Mouse (Mus musculus): ENCODE data around the gene Araf. TPM values are rescaled to one million over a fixed set of nuclear protein-coding genes. Genes with fewer than 3 reads are reported as not detected.

The Araf gene
- total and polyA plus RNA-seq, 3 experiments: 44.8 to 189 (median 56.9) TPM

DNA sequence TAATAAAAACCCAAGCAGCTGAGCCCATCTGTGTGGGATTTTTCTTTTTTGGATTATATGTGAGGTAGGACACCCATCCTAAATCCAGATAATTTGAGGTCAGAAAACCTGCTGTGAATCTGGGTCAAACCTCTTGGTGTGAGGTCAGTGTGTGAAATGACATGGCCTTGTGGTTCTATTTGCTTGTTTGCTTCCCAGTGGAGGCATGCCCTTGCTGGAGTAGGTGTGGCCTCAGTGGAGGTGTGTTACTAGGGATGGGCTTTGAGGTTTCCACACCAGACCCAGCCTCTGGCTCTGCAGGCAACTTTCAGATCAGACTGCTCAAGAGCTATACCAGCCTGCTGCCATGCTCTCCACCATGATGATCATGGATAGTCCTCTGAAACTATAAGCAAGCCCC, 20.0 kb upstream of the Araf start:
- H3K9me3 ChIP-seq (replicated peaks): no peaks in the 10 kb centered on the region
- H3K27me3 ChIP-seq (ENCODE audit: insufficient read depth, low read length): no peaks in the 10 kb centered on the region
- H3K4me1 ChIP-seq (ENCODE audit: insufficient read depth, low read depth, low read length): no peaks in the 10 kb centered on the region
- no peaks in the 10 kb centered on the region for H3K36me3 ChIP-seq (replicated peaks)
- TF ChIP-seq CTCF (IDR thresholded peaks at IDR 0.05; ENCODE audit: low read depth, low read length) (no peak), TAL1 (conservative IDR thresholded peaks at IDR 0.05; ENCODE audit: low read depth, low read length) (no peak), GATA2 (IDR thresholded peaks at IDR 0.05; ENCODE audit: borderline replicate concordance, low read depth, low read length) (no peak), GATA1 (IDR thresholded peaks at IDR 0.05; ENCODE audit: borderline replicate concordance, low read length) (no peak), POLR2AphosphoS5 (IDR thresholded peaks at IDR 0.05; ENCODE audit: insufficient replicate concordance, low read depth, low read length) (no peak)
- H3K4me3 ChIP-seq (ENCODE audit: low read depth, low read length): no peak overlapping the region
- ATAC-seq (ENCODE audit: extremely low read depth, insufficient number of reproducible peaks, low FRiP score, poor library complexity, severe bottlenecking): no peak
- DNase-seq (ENCODE audit: low spot score): no peak

DNA sequence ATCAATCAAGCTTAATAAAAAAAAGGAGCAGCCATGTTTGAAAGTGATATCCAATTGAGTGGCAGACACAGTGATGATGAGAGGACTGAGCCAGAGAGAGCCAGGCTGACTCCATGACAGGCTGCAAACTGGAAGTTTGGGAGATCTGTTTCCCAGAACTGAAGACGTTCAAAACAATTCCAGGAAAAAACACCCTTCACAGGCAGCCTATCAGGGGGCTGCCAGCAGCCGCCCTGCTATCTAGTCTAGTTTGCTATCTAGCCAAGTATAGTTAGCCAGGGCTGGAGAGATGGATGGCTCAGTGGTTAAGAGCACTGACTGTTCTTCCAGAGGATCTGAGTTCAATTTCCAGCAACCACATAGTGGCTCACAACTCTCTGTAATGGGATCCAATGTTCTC, 10.3 kb upstream of the Araf start:
- Histone ChIP-seq H3K9me3 (replicated peaks) (no peaks in the 10 kb centered on the region), H3K36me3 (replicated peaks) (no peaks in the 10 kb centered on the region), H3K4me3 (ENCODE audit: low read depth, low read length) (no peak overlapping the region), H3K27me3 (ENCODE audit: insufficient read depth, low read length) (no peaks in the 10 kb centered on the region), H3K4me1 (ENCODE audit: insufficient read depth, low read depth, low read length) (peaks cover 6% of the 10 kb centered on the region; the same call in 1 of the 2 replicates)
- TF ChIP-seq CTCF (IDR thresholded peaks at IDR 0.05; ENCODE audit: low read depth, low read length): no peak
- TF ChIP-seq TAL1 (conservative IDR thresholded peaks at IDR 0.05; ENCODE audit: low read depth, low read length): no peak
- TF ChIP-seq POLR2AphosphoS5 (IDR thresholded peaks at IDR 0.05; ENCODE audit: insufficient replicate concordance, low read depth, low read length): no peak
- TF ChIP-seq GATA2 (IDR thresholded peaks at IDR 0.05; ENCODE audit: borderline replicate concordance, low read depth, low read length): no peak
- TF ChIP-seq GATA1 (IDR thresholded peaks at IDR 0.05; ENCODE audit: borderline replicate concordance, low read length): no peak
- ATAC-seq (ENCODE audit: extremely low read depth, insufficient number of reproducible peaks, low FRiP score, poor library complexity, severe bottlenecking): no peak
- DNase-seq (ENCODE audit: low spot score): no peak

DNA sequence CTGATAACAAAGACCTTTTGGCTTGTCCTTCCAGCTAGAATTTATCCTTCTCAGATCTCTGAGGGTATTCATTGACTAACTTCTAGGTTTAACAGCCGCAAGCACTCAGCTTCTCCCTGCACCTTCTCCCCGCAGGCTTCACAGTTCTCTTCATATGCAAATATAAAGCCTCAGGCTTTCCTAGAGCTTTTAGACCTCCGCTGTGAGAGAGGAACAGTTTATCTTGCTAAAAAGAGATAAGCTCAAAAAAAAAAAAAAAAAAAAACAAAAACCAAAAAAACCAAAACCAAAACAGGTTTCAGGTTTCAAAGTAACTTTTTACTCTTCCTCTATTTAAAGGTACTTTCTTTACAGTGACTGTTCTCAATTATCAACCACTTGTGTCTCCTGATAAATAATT, 5.2 kb upstream of the Araf start:
- ATAC-seq (ENCODE audit: extremely low read depth, insufficient number of reproducible peaks, low FRiP score, poor library complexity, severe bottlenecking): no peak; the same call in 1 of the 2 replicates
- no peaks in the 10 kb centered on the region for H3K36me3 ChIP-seq (replicated peaks)
- no peaks in the 10 kb centered on the region for H3K27me3 ChIP-seq (ENCODE audit: insufficient read depth, low read length)
- no peaks in the 10 kb centered on the region for H3K9me3 ChIP-seq (replicated peaks)
- no peak for DNase-seq (ENCODE audit: low spot score)
- no peak for TF ChIP-seq GATA1 (IDR thresholded peaks at IDR 0.05; ENCODE audit: borderline replicate concordance, low read length)
- TF ChIP-seq CTCF (IDR thresholded peaks at IDR 0.05; ENCODE audit: low read depth, low read length): no peak
- no peak for TF ChIP-seq TAL1 (conservative IDR thresholded peaks at IDR 0.05; ENCODE audit: low read depth, low read length)
- no peak for TF ChIP-seq GATA2 (IDR thresholded peaks at IDR 0.05; ENCODE audit: borderline replicate concordance, low read depth, low read length)
- TF ChIP-seq POLR2AphosphoS5 (IDR thresholded peaks at IDR 0.05; ENCODE audit: insufficient replicate concordance, low read depth, low read length): no peak
- H3K4me1 ChIP-seq (ENCODE audit: insufficient read depth, low read depth, low read length): peaks cover 3% of the 10 kb centered on the region; the same call in 1 of the 2 replicates
- H3K4me3 ChIP-seq (ENCODE audit: low read depth, low read length): no peak overlapping the region

DNA sequence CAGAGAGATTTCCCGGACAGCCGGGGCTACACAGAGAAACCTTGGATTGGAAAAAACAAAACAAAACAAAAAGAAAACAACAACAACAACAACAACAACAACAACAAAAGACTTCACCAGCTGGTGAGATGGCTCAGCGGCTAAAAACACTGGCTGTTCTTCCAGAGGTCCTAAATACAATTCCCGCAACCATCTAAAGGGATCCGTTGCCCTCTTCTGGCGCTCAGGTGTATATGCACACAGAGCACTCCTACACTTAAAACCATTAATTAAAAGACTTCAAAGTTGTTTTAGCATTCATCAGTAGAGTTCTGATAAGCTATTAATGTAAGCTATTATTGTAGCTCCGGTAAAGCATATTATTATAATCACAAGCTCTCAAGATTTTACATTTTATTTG, 4.4 kb upstream of the Araf start:
- H3K27me3 ChIP-seq (ENCODE audit: insufficient read depth, low read length): no peaks in the 10 kb centered on the region
- no peak for DNase-seq (ENCODE audit: low spot score)
- H3K4me3 ChIP-seq (ENCODE audit: low read depth, low read length): no peak overlapping the region
- no peaks in the 10 kb centered on the region for H3K36me3 ChIP-seq (replicated peaks)
- TF ChIP-seq GATA2 (IDR thresholded peaks at IDR 0.05; ENCODE audit: borderline replicate concordance, low read depth, low read length): no peak
- no peak for TF ChIP-seq POLR2AphosphoS5 (IDR thresholded peaks at IDR 0.05; ENCODE audit: insufficient replicate concordance, low read depth, low read length)
- no peak for TF ChIP-seq TAL1 (conservative IDR thresholded peaks at IDR 0.05; ENCODE audit: low read depth, low read length)
- TF ChIP-seq CTCF (IDR thresholded peaks at IDR 0.05; ENCODE audit: low read depth, low read length): no peak
- TF ChIP-seq GATA1 (IDR thresholded peaks at IDR 0.05; ENCODE audit: borderline replicate concordance, low read length): no peak
- no peaks in the 10 kb centered on the region for H3K9me3 ChIP-seq (replicated peaks)
- ATAC-seq (ENCODE audit: extremely low read depth, insufficient number of reproducible peaks, low FRiP score, poor library complexity, severe bottlenecking): no peak
- 0 out of 2 replicates have a peak, but pooled peaks cover 2% of the 10 kb centered on the region for H3K4me1 ChIP-seq (ENCODE audit: insufficient read depth, low read depth, low read length)

DNA sequence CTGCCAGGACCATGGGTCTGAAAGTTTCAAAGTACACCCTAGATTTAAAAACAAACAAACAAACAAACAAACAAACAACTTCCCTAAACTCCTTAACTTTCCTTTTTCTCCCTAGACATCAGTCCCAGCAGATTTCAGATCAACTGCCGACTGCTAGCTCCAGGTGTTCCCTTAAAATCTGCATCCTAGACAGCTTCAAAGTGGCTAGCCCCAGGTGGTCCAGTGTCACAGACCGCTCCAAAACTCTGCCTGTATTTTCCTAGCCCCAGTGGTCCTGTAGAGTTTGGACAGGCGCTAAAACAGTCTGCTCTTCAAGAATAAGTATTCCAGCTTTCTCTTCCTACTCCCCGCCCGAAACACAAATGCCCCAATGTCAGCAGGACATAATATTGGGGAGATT, 3.4 kb upstream of the Araf start:
- Histone ChIP-seq H3K27me3 (ENCODE audit: insufficient read depth, low read length) (no peaks in the 10 kb centered on the region), H3K4me3 (ENCODE audit: low read depth, low read length) (no peak overlapping the region), H3K36me3 (replicated peaks) (no peaks in the 10 kb centered on the region), H3K9me3 (replicated peaks) (no peaks in the 10 kb centered on the region), H3K4me1 (ENCODE audit: insufficient read depth, low read depth, low read length) (0 out of 2 replicates have a peak, but pooled peaks cover 6% of the 10 kb centered on the region)
- TF ChIP-seq POLR2AphosphoS5 (IDR thresholded peaks at IDR 0.05; ENCODE audit: insufficient replicate concordance, low read depth, low read length) (no peak), CTCF (IDR thresholded peaks at IDR 0.05; ENCODE audit: low read depth, low read length) (no peak), GATA1 (IDR thresholded peaks at IDR 0.05; ENCODE audit: borderline replicate concordance, low read length) (no peak), TAL1 (conservative IDR thresholded peaks at IDR 0.05; ENCODE audit: low read depth, low read length) (no peak), GATA2 (IDR thresholded peaks at IDR 0.05; ENCODE audit: borderline replicate concordance, low read depth, low read length) (no peak)
- DNase-seq (ENCODE audit: low spot score) (no peak), ATAC-seq (ENCODE audit: extremely low read depth, insufficient number of reproducible peaks, low FRiP score, poor library complexity, severe bottlenecking) (no peak)

DNA sequence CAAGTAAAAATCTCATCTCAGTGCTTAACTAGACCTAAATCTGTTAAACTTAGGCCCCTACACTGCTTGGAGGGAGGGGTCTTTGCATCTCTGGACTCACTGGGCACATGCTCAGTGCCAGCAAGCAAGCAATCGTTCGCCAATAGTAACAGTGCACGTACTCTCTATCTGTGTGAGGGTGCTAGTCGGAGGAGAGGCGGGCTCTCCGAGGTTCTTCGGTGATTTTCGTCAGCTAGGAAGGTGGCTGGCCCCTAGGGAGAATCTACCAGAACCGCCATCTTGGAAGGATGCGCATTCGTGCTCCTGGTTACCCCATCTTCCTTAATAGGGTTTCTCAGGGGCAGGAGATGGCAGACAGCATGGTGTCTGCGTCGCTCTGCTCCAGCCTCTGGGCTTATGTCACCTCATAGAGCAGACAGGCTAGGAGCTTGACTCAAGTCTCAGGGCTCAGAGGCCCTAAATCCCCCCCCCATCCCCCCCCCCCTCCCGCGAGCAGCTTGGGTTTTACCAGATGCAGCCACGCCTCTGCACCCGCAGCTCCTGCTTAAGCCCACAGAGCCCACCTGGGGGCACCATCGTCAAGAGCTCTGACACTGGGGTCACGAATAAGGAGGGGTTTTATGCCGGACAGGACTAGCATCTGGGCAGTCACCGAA, 655 bp downstream of the Araf start:
- ATAC-seq (ENCODE audit: extremely low read depth, insufficient number of reproducible peaks, low FRiP score, poor library complexity, severe bottlenecking): no peak
- no peak for TF ChIP-seq TAL1 (conservative IDR thresholded peaks at IDR 0.05; ENCODE audit: low read depth, low read length)
- no peak for TF ChIP-seq CTCF (IDR thresholded peaks at IDR 0.05; ENCODE audit: low read depth, low read length)
- TF ChIP-seq GATA1 (IDR thresholded peaks at IDR 0.05; ENCODE audit: borderline replicate concordance, low read length): no peak
- no peak for TF ChIP-seq GATA2 (IDR thresholded peaks at IDR 0.05; ENCODE audit: borderline replicate concordance, low read depth, low read length)
- TF ChIP-seq POLR2AphosphoS5 (IDR thresholded peaks at IDR 0.05; ENCODE audit: insufficient replicate concordance, low read depth, low read length): no peak
- 0 out of 2 replicates have a peak, but pooled peaks cover 3% of the 10 kb centered on the region for H3K4me1 ChIP-seq (ENCODE audit: insufficient read depth, low read depth, low read length)
- no peak overlapping the region; the same call in 1 of the 2 replicates for H3K4me3 ChIP-seq (ENCODE audit: low read depth, low read length)
- DNase-seq (ENCODE audit: low spot score): no peak
- H3K27me3 ChIP-seq (ENCODE audit: insufficient read depth, low read length): no peaks in the 10 kb centered on the region
- no peaks in the 10 kb centered on the region for H3K36me3 ChIP-seq (replicated peaks)
- H3K9me3 ChIP-seq (replicated peaks): no peaks in the 10 kb centered on the region

Measured in G1E (cell line).